Mouse (Mus musculus): ENCODE data around the gene Agpat2. TPM values are rescaled to one million over a fixed set of nuclear protein-coding genes. Genes with fewer than 3 reads are reported as not detected.

Agpat2 gene
- 10 to 100 TPM; 49.7 to 51.6 TPM for total RNA-seq (2021)

- intact Hi-C loops (cut with DNase I), result loop anchor here (2.0 kb wide), 1 partner anchor 37 kb away; no protein-coding TSS in a partner anchor
- DNase-seq (ENCODE audit: low spot score), result peak; percentile 74
Observed at GRCm38 (mm10) chr2:26603720-26604671, at the start of gene Agpat2. Agpat2 (minus strand) TSS chr2:26604417.

- intact Hi-C loops (cut with DNase I), result loop anchor here (5.0 kb wide), 2 partner anchors 391 to 591 kb away; no protein-coding TSS in a partner anchor
- peak; percentile 54 for DNase-seq (ENCODE audit: low spot score)
Observed at GRCm38 (mm10) chr2:26646643-26647293, 42.6 kb upstream of the Agpat2 start.

GRCm38 (mm10) chr2:26643942-26644341, 39.7 kb upstream of the Agpat2 start:
- DNase-seq (ENCODE audit: low spot score), result no peak
- intact Hi-C loops (cut with DNase I), result no loop called here

- intact Hi-C loops (cut with DNase I), result loop anchor here (2.0 kb wide), 3 partner anchors 38 to 260 kb away; no protein-coding TSS in a partner anchor
- DNase-seq (ENCODE audit: low spot score), result no peak
Observed at GRCm38 (mm10) chr2:26641006-26641647, 36.9 kb upstream of the Agpat2 start.

- intact Hi-C loops (cut with DNase I), result loop anchor here (2.0 kb wide), 3 partner anchors 37 to 261 kb away; no protein-coding TSS in a partner anchor
- peak; percentile 90 for DNase-seq (ENCODE audit: low spot score)
Observed at GRCm38 (mm10) chr2:26639838-26640830, 35.9 kb upstream of the Agpat2 start.

- intact Hi-C loops (cut with DNase I), result no loop called here
- DNase-seq (ENCODE audit: low spot score), result no peak
Observed at GRCm38 (mm10) chr2:26639083-26639482, 34.9 kb upstream of the Agpat2 start.

- DNase-seq (ENCODE audit: low spot score), result no peak
- intact Hi-C loops (cut with DNase I), result no loop called here
Observed at GRCm38 (mm10) chr2:26638572-26638971, 34.4 kb upstream of the Agpat2 start.

- intact Hi-C loops (cut with DNase I), result no loop called here
Observed at GRCm38 (mm10) chr2:26638039-26638438, 33.8 kb upstream of the Agpat2 start.

GRCm38 (mm10) chr2:26637316-26637932, 33.2 kb upstream of the Agpat2 start:
- no peak for DNase-seq (ENCODE audit: low spot score)
- intact Hi-C loops (cut with DNase I), result no loop called here

More at GRCm38 (mm10) chr2:26638039-26638438, 33.8 kb upstream of the Agpat2 start:
- DNase-seq (ENCODE audit: low spot score), result no peak

GRCm38 (mm10) chr2:26636325-26636635, 32.1 kb upstream of the Agpat2 start:
- intact Hi-C loops (cut with DNase I), result no loop called here
- no peak for DNase-seq (ENCODE audit: low spot score)

- intact Hi-C loops (cut with DNase I), result no loop called here
- no peak for DNase-seq (ENCODE audit: low spot score)
Observed at GRCm38 (mm10) chr2:26635489-26636324, 31.5 kb upstream of the Agpat2 start.

GRCm38 (mm10) chr2:26634629-26635488, 30.6 kb upstream of the Agpat2 start:
- intact Hi-C loops (cut with DNase I), result no loop called here
- no peak for DNase-seq (ENCODE audit: low spot score)

GRCm38 (mm10) chr2:26633953-26634530, 29.8 kb upstream of the Agpat2 start:
- no peak for DNase-seq (ENCODE audit: low spot score)
- intact Hi-C loops (cut with DNase I), result no loop called here

GRCm38 (mm10) chr2:26632541-26633395, 28.6 kb upstream of the Agpat2 start:
- no peak for DNase-seq (ENCODE audit: low spot score)
- intact Hi-C loops (cut with DNase I), result no loop called here

- intact Hi-C loops (cut with DNase I), result no loop called here
Observed at GRCm38 (mm10) chr2:26628792-26629437, 24.7 kb upstream of the Agpat2 start.

More at GRCm38 (mm10) chr2:26628792-26629437, 24.7 kb upstream of the Agpat2 start:
- no peak for DNase-seq (ENCODE audit: low spot score)
